ENCODE assay signal across 10 mouse cellular contexts in the genomic region with DNA sequence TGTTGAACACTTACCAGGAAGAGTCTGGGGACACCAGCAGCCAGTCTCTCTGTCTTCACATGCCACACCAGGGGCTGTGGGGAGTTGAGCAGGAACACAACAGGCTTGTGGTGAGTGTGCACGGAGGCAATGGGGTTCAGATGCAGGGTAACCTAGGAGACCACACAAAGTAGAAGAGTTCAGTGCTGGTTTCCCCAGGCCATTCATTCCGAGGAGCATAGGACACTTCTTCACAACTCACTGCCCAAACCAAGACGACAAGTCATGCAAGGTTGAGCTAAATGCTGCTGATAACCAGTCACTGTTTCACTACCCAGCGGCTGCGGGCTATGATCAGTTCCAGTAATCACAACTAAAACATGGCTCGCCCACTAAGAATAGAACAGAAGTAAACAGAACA.
DNase-seq lines count a peak whose midpoint lies in the region; ATAC-seq lines count a peak whose summit lies in the region.
"Had no signal": no experiment of that assay in that cellular context is flagged by ENCODE, and none has a peak within 500 bp of the region (broad histone marks: within the 10 kb centered on the region; RNA-seq: fewer than 3 reads in every experiment).

No protein-coding gene starts in this region.

- 62% methylated on average over 6 of the region's 6 CpGs for WGBS in kidney, embryonic 15.5 days
- WGBS in liver, embryonic 12.5 days (ENCODE audit: insufficient replicate concordance), result 28% methylated on average over 6 of the region's 6 CpGs

- no peaks in the 10 kb centered on the region for H3K36me3 ChIP-seq in kidney, embryonic 15.5 days
- H3K36me3 ChIP-seq in liver, embryonic 12.5 days, result no peaks in the 10 kb centered on the region

- H3K9ac ChIP-seq in kidney, embryonic 15.5 days, result no peak overlapping the region
- H3K9ac ChIP-seq in liver, embryonic 12.5 days, result no peak overlapping the region

- peaks cover 13% of the 10 kb centered on the region for H3K4me1 ChIP-seq in kidney, embryonic 15.5 days
- H3K4me1 ChIP-seq in liver, embryonic 12.5 days, result peaks cover 50% of the 10 kb centered on the region

- no peak overlapping the region for H3K4me3 ChIP-seq in kidney, embryonic 15.5 days (replicated peaks)
- H3K4me3 ChIP-seq in liver, embryonic 12.5 days, result no peak overlapping the region

- ATAC-seq in kidney, embryonic 15.5 days (replicated peaks; ENCODE audit: low FRiP score), result 0 out of 2 replicates have a peak, but pooled peaks have one; percentile 43
- ATAC-seq in liver, embryonic 12.5 days, result peak; percentile 64; the same call in 1 of the 2 replicates
- ATAC-seq in granulocyte monocyte progenitor cell, adult 5-6 weeks (replicated peaks; ENCODE audit: poor library complexity, severe bottlenecking), result no peak
- ATAC-seq: hindbrain, postnatal 0 days had no signal

- no peaks in the 10 kb centered on the region for H3K27me3 ChIP-seq in kidney, embryonic 15.5 days
- H3K27me3 ChIP-seq in liver, embryonic 12.5 days (replicated peaks), result no peaks in the 10 kb centered on the region

- no peak for DNase-seq in kidney, adult 11 months
- peak; percentile 36 for DNase-seq in CD4-positive helper T cell, adult 2 months (ENCODE audit: low read depth, low spot score)
- DNase-seq in T-cell, adult 2 months (ENCODE audit: low spot score), result peak; percentile 51
- DNase-seq in testis, postnatal 10 days (ENCODE audit: low spot score), result no peak
- no peak for DNase-seq in kidney, postnatal 25 days
- DNase-seq: cerebellum, adult 9-10 months had no signal

- no peak overlapping the region for H3K4me2 ChIP-seq in kidney, embryonic 15.5 days
- H3K4me2 ChIP-seq in liver, embryonic 12.5 days, result peak overlapping the region; percentile 0; the same call in 1 of the 2 replicates

- H3K27ac ChIP-seq in kidney, embryonic 15.5 days, result no peak overlapping the region; the same call in 1 of the 2 replicates
- H3K27ac ChIP-seq in liver, embryonic 12.5 days, result peak overlapping the region; percentile 51; the same call in 1 of the 2 replicates
- H3K27ac ChIP-seq: hindbrain, postnatal 0 days had no signal

- H3K9me3 ChIP-seq in kidney, embryonic 15.5 days (replicated peaks), result no peaks in the 10 kb centered on the region
- H3K9me3 ChIP-seq in liver, embryonic 12.5 days (replicated peaks), result no peaks in the 10 kb centered on the region

Comparison
In these comparisons a context has a peak if more than half of its experiments do, and no peak if none do; other contexts are left out.
1. DNase-seq: peak in CD4-positive helper T cell, adult 2 months (single experiment) and T-cell, adult 2 months (single experiment); none in kidney, adult 11 months (single experiment), testis, postnatal 10 days (single experiment) and kidney, postnatal 25 days (0 of 2).